Mouse (Mus musculus) brain, adult 2 months (tissue): Measurements from ENCODE around the gene Usp39.

Experiments used
- DNase-seq: peaks from one replicate; pipeline ENCODE4 v3.0.0; 2011; ENCODE audit warnings: low read depth, low spot score

Usp39 gene

DNA sequence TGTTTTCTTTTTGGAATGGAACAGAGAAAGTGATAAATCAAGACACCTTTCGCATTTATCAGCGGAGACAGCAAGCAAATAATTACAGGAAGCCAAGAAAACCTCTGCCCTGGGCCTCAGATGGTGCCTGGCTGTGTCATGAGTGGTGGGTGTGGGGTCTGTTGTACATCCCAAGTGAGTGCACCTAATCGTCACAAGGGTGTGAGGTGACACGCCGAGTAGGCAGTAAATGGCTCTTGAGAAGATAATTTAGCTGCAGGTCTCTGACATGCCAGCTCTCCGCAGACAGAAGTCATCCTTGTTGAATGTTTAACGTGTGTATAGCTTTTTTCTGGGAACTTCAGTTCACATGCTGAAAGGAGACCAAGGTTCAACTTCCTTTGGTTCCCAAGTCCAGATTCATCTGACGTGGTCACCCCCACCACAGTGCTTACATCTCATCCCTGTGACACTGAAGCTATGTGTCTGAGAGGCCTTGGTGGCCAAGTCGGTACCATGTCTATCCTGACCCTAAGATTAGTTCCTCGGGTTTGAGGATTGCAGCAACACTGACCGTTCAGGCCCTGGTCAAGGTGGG lies 42.5 kb downstream of the Usp39 start:
- DNase-seq: no peak

DNA sequence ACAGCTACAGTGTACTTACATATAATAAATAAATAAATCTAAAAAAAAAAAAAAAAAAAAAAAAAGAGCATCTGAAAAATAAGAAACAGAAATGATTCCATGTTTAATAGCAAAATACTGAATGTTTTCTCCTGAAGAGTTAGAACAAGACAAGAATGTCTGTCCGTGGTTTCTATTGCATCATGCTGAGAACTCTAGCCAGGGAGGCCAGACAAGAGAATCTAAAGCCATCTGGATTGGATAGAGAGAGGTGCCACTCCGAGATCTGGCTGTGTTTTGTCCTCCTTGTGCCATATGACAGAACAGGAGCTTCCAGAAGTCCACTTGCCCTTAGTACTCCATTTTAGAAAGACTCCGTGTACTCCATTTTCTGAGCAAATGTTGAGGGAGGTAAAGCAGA lies 47.2 kb downstream of the Usp39 start:
- DNase-seq: peak; percentile 37

DNA sequence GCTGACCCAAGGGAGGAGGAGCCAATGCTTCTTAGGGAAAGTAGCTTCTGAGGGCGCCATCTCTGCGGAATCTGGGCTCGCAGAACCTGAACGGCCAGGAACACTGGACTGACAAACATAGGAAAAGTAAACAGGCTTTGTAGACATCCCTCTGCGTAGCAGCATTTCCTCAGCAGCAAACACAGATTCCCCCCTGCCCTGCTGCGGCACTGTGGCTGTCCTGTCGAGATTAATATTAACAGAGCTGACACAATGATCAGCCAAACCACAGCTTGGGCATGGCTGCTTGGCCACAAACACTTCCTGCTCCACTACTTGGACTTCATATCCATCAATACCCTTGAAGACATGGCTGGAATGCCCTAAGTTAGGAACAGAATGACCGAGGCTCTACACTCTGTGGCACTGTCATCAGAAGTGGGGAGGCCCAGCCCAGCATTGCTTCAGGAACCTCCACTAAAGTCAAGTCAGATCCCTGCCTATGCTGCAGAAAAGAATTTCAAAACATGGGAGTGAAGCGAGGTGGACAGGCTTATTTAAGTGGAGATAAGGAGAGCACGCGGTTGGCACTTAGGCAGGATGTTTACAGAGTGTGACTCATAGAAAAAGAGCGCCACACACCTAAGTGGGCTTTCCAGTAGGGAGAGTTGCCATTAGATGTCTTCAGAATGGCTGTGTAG lies 51.9 kb downstream of the Usp39 start:
- no peak for DNase-seq

DNA sequence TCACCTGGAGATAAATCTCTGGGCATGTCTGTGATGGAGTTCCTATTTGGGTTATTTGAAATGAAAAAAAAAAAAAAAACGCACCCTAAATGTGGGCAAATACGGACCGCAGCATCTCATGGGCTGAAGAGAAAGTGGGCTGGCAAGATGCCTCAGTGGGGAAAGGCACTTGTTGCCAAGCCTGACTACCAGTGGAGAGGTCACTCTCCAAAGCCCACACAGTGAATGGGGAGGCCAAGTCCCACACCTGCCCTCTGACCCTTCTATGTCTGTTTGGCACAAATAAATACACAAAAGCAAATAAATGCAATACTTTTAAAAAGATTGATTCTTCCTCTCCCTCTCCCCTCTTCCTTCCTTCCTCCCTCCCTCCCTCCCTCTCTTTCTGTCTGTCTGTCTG lies 55.5 kb downstream of the Usp39 start:
- DNase-seq: no peak

DNA sequence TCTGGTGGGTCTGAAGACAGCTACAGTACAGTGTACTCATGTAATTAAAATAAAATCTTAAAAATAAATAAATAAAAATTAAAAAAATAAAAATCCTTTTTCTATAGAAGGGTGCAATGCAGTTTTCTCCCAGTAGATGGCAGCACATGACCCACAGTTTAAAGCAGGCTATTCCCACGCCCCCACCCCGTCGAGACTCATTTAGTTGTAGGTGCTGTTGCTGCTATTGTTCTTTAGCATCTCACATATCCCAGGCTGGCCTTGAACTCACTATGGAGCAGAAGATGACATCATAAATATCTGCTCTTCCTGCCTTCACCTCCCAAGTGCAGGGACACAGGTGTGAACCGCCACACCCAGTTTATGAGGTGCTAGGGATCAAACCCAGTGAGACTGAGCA lies 61.1 kb downstream of the Usp39 start:
- peak; percentile 53 for DNase-seq

DNA sequence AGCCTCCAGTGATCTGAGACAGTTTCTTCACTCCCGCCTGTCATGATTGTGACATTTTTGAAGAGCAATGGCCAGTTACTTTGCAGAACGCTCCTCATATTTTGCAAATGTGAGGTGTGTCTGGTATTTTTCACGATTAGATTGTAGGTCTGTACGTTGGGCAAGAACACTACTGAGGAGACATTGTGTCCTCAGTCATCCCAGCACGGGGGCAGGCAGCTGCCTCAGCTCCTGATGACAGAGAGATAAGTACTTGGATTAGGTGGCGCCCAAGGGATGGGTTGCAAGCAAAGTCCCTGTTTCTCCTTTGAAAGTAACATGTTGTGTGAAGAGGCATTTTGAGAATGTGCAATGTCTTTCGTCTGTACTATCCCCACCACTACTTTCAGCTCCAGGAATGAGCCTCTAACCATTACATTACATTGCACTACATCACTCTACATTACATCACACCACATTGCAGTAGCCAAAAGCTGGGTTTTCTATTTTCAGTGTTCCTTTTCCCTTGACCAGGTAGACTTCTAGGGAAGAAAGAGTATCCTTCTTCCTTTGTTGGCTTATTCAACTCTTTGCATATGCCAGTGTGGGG lies 64.5 kb downstream of the Usp39 start:
- DNase-seq: no peak

DNA sequence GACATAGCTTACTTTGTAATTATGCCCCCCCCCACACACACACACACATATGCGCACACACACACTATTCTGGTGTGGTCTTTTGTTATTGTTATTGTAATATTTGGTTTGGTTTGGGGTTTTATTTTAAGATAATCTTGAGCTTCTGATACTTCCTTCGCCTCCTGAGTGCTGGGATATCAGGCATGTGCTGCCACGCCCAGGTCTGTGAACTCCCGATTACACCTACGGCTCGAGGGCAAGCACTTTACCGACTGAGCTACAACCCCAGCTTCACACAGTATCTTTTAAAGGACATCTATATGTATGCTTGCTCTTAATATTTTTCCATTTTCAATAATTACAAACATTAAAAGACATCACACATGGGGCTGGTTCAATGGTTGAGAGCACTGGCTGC lies 65.5 kb downstream of the Usp39 start:
- DNase-seq: no peak

DNA sequence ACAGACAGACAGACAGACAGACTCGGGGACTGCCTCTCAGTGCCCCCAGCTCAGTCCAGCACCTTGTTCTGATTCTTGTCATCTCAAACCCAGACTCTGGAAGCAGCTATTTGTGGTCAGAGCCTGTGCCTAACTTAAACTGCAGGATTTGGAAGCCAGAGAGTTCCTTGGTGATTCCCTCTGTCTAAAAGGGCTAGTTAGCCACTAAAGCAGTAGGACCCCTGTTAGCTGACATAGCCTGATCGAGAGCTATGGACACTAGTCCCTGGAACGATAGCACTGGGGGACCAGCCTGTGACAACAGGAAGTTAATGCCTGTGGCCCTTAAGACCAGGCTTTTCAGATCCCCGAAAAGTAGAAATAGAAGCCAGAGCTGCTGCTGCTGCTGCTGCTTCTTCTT lies 66.1 kb downstream of the Usp39 start:
- DNase-seq: no peak

DNA sequence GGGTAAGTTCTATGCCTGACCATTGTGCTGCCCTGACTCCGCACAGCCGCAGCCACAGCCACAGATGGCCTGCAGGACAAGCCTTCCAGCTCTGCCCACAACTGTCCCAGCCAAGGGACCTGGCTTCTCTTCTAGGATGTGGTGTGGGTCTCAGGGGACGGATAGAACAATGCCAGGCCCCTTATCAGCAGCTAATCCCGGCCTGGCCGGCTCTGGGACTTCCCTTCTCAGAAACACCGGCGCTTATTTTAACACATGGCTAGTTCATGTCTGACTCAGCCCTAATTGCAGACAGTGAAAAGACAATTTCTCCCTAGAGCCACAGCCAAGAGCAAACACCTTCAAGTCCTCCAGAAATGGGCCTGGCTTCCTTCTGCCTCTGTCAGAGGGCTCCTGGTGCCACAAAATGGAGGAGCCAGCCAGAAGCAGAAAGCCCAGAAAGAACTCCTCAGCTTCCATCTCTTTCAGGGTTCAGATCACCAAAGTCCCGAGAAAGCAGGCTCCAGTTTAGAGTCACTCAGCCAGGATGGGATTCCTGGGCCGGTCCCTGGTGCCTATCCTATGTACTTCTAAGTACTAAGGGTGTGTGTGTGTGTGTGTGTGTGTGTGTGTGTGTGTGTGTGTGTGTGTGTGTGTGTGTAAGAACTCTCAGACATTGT lies 67.3 kb downstream of the Usp39 start:
- no peak for DNase-seq

DNA sequence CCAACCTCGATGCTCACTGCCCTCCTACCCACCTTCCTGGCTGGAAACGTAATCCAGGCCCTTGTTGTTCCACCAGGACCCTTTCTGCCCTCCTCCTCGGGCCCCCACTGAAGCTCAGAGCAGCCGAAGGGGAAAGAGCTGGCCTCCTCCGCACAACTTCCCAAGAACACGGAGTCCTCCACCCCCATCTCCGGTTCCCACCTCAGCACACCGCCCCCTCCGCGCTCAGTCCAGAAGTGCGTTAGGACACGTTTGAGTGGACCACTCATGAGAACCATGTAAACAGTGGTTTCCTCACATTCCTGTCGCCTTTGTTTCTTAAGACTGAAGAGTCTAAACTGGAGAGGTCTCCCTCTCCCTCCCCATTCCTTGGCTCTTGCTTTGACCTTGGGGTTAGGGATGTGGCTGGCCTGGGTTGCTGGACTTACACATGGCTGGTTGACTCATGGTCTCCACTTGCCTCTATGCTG lies 68.0 kb downstream of the Usp39 start:
- no peak for DNase-seq

DNA sequence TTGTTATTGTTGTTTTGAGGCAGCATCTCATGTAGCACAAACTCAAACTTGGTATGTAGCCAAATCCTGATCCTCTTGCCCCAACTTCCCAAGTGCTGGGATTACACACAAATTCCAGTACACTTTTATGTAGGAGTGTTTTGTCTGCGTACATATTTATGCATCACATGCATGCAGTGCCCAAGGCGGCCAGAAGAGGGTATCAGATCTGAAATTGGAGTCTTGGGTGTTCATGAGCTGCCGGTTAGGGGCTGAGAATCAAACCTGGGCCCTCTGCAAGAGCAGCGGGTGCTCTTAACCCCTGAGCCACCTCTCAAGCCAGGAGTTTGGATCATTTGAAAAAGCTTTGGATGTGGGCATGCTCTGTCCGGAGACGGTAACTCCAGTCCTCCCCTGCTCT lies 68.8 kb downstream of the Usp39 start:
- DNase-seq: no peak

DNA sequence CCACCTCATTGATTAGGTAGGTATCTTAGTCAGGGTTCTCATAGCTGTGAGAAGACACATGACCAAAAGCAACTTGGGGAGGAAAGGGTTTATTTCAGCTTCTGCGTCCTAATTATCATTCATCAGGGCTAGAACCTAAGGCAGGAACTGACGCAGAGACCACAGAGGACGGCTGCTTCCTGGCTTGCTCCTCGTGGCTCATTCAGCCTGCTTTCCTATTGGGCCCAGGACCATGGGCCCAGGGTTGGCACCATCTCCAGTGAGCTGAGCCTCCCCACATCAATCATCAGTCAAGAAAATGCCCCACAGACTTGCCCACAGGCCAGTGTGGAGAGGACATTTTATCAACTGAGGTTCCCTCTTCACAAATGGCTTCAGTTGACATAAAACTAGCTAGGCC lies 69.5 kb downstream of the Usp39 start:
- no peak for DNase-seq

DNA sequence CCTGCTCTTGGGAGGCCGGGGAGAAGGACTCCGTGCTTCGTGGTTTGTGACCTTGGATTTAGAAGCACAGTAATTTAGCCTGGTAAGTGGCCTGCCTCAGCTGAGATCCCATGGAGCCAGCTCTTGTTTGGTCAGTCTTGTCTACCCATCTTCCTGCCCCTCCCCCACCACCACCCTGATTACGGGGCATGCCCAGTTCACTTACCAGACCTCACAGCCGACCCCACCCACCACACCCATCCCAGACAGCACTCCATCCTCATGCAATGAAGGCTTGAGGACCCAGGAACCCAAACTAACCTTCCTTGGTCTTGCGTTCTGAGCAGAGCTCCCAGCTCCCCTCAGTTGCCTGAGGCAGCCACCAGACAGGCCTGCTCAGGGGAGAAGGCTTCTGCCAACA lies 71.8 kb downstream of the Usp39 start:
- no peak for DNase-seq

DNA sequence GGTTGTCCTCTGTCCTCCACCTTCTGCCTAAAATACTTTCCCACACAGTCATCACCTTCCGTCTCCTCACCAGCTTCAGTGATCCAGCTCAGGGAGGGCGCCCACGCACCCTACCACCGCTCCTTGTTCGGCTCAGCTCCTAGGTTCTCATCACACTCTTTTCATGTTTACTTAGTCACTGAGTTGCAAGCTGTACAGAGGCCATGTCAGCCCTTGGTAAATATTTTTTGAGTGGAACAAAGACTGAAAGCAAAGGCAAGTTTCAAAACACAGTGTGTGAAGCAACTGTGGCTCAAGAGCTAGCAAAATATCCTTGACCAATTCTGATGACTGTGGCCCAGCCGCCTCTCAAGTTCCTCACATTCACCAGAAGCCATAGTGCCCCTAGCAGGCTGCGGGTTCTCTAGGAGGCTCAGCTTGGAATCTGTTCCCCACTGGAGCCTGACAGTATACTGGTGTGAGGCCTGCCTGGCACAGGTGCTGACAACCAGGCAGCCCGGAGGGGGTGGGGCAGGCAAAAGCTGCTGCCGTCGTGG lies 72.8 kb downstream of the Usp39 start:
- DNase-seq: peak; percentile 24

DNA sequence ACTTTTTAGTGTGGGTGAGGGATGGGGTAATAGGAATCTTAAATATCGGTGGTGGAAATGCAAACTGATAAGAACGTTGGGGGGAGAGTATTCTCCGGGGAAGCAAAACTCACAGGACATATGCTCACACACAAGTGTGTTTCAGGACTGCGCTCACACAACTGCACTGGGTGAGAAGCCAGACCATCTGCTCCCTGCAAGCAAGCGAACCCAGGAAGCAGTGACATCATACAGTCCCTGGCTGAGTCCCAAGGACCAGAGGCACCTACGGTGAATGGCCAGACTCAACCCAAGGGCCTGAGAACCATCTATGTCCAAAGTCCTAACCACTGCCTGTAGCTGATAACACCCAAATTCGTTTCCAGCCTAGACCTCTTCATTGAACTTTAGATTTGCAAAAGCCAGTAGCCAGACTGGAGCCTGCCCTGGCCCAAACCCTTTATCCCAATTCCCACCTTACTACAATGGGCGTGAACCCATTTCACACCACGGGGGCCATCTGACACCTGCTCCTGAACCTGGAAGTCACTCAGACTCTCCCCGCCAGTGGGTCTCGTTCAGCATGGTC lies 73.9 kb downstream of the Usp39 start:
- peak; percentile 94 for DNase-seq

DNA sequence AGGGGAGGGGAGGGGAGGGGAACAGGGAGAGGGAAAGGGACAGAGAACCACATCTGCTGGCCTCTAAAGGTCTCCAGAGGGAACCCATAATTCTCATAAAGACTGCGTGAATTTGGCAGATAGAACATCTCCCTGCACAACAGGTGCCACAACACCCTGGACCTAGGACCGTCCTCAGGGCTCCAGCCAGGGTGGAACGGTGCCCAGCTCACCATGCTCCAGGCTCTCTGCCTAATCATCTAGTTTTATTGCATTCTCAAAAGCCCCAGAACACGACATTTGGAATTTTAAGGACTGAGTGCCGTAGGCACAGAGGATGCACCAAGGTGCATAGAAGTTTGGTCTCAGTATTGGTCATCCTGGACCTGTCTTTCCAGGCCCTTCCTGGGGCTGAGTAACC lies 74.7 kb downstream of the Usp39 start:
- DNase-seq: no peak
